Mouse (Mus musculus) liver, postnatal 0 days (tissue): ENCODE measurements around the gene Dnah2.

Source experiments
- CTCF ChIP-seq: sonication (generic); IDR thresholded peaks from 2 replicates; pipeline ENCODE4 v1.5.1; 2016; ENCODE audit warnings: antibody characterized with exemption, low read depth
- EP300 ChIP-seq: IDR thresholded peaks from 2 replicates; pipeline ENCODE4 v1.6.1; 2016; ENCODE audit warnings: antibody characterized with exemption, low read depth, mild to moderate bottlenecking

DNA sequence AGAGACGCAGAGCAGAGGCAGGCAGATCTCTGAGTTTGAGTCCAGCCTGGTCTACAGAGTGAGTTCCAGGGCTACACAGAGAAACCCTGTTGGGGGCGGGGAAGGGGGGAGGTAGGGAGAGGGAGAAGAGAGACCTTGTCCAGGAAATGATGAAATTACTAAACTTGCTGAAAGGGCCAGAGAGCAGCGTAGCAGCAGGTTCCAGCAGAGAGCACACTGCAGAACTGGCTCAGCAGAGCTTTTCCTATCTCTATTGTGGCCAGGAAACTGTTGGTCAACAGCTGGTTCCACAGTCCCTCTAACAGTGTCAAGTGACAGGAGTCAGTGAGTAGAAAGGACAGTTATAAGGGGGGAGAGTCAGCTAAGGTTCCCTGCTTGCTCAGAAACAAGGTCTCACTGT, 169.3 kb downstream of the Dnah2 start:
- TF ChIP-seq CTCF (no peak), EP300 (no peak)
